Mouse (Mus musculus) midbrain, embryonic 16.5 days (tissue): Measurements from ENCODE around the gene Plxna2. TPM values are rescaled to one million over a fixed set of nuclear protein-coding genes. Genes with fewer than 3 reads are reported as not detected.

Experiments
- ATAC-seq: fragments of 200-750 bp; cut with Nextera tagmentation; 2 replicates; pipeline ENCODE4 v1.8.0; 2017; ENCODE audit warnings: moderate TSS enrichment
- H3K27ac ChIP-seq: fragments of 300-500 bp; sonication (generic); 2 replicates; pipeline ENCODE4 v1.5.1; 2014; ENCODE audit warnings: mild to moderate bottlenecking, low read length, mixed read lengths
- H3K27me3 ChIP-seq: fragments of 300-500 bp; sonication (generic); 2 replicates; pipeline ENCODE4 v1.6.1; 2014; ENCODE audit warnings: low read depth, low read length, mixed read lengths; ENCODE audit not compliant: control insufficient read depth, insufficient read depth
- H3K36me3 ChIP-seq: fragments of 300-500 bp; sonication (generic); 2 replicates; pipeline ENCODE4 v1.6.1; 2014; ENCODE audit warnings: mild to moderate bottlenecking, low read length, moderate library complexity, mixed read lengths; ENCODE audit not compliant: control insufficient read depth, insufficient read depth
- H3K4me1 ChIP-seq: fragments of 300-500 bp; sonication (generic); 2 replicates; pipeline ENCODE4 v1.6.1; 2014; ENCODE audit warnings: mild to moderate bottlenecking, low read length, mixed read lengths; ENCODE audit not compliant: control insufficient read depth, insufficient read depth
- H3K4me2 ChIP-seq: fragments of 300-500 bp; sonication (generic); 2 replicates; pipeline ENCODE4 v1.6.1; 2014; ENCODE audit warnings: mild to moderate bottlenecking, low read length, mixed read lengths
- H3K4me3 ChIP-seq: fragments of 300-500 bp; sonication (generic); 2 replicates; pipeline ENCODE4 v1.5.1; 2014; ENCODE audit warnings: low read depth, mild to moderate bottlenecking, low read length, moderate library complexity, mixed read lengths
- H3K9ac ChIP-seq: fragments of 300-500 bp; sonication (generic); 2 replicates; pipeline ENCODE4 v1.6.1; 2014; ENCODE audit warnings: low read depth, low read length, mixed read lengths
- H3K9me3 ChIP-seq: fragments of 300-500 bp; sonication (generic); replicated peaks from 2 replicates; pipeline ENCODE4 v1.6.1; 2014; ENCODE audit warnings: mild to moderate bottlenecking, low read length, mixed read lengths; ENCODE audit not compliant: control insufficient read depth, poor library complexity, severe bottlenecking
- WGBS: fragments of 180-500 bp; shearing (Covaris S2); extraction: QIAGEN DNeasy Blood & Tissue Kit; methylation state at CpG from one replicate; pipeline ENCODE4 v1.1.7; 2014; 5-methylcytosine and 5-hydroxymethylcytosine counted together
- polyA plus RNA-seq: library from polyadenylated mRNA; unstranded; fragments of >200 nt; fragmentation: Nextera tagmentation; extraction: Ambion mirVana; gene quantifications from 2 replicates; pipeline ENCODE4 v1.2.1, GENCODE M21; 2015

The Plxna2 gene
- polyA plus RNA-seq, 1 experiment from 2014 or later: 18.1 TPM

DNA sequence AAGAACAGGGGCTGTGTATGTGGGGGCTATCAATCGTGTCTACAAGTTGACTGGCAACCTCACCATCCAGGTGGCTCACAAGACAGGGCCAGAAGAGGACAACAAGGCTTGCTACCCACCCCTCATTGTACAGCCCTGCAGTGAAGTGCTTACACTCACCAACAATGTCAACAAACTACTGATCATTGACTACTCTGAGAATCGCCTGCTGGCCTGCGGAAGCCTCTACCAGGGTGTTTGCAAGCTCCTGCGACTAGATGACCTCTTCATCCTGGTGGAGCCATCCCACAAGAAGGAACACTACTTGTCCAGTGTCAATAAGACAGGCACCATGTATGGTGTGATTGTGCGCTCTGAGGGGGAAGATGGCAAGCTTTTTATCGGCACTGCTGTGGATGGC is 25.9 kb downstream of the Plxna2 start:
- Histone ChIP-seq H3K9ac (no peak overlapping the region), H3K4me2 (no peak overlapping the region), H3K27ac (no peak overlapping the region), H3K27me3 (no peaks in the 10 kb centered on the region), H3K9me3 (no peaks in the 10 kb centered on the region), H3K4me3 (no peak overlapping the region), H3K4me1 (peaks cover 8% of the 10 kb centered on the region), H3K36me3 (peaks cover 8% of the 10 kb centered on the region)
- WGBS: 93% methylated on average over 6 of the region's 6 CpGs
- ATAC-seq: no peak

DNA sequence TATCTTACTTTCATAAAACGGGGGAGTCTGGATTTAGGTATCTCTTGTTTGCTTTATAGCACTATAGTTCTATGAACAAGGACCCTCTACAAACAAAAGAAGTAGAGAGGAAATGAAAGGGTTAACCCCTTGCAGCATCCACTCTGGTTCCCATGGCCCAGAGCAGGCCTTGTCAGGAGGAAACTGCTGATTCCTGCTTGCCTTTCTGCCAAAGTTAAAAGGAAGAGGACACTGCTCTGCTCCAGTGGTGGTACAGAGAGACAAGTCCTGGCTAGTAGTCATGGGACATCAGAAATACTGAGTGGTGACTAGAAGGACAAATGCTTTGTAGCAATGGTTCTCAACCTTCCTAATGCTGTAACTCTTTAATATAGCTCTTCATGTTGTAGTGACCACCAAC is 27.9 kb downstream of the Plxna2 start:
- Histone ChIP-seq H3K4me1 (peaks cover 8% of the 10 kb centered on the region), H3K9ac (no peak overlapping the region), H3K27ac (no peak overlapping the region), H3K4me2 (no peak overlapping the region), H3K9me3 (no peaks in the 10 kb centered on the region), H3K4me3 (no peak overlapping the region), H3K36me3 (peaks cover 12% of the 10 kb centered on the region), H3K27me3 (no peaks in the 10 kb centered on the region)
- no peak for ATAC-seq
- 92% methylated on average over 1 of the region's 1 CpGs for WGBS

DNA sequence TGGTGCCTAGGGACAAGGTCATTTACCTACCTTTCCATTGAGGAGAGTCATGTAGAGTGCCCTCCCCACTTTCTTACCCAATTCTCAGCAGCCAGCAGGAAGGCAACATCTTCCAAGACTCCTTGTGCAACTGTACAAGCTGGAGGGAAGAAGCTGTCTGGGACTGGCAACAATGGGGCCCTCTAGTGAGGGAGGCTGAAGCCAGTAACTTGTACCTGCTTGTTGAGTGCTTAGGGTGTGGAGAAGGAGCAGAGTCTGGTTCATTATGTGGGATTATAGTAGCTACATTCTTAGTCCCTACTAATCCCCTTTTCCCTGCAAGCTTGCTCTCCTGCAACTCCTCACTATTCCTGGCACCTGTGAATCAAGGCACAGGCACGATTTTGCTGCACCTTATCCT is 32.1 kb downstream of the Plxna2 start:
- H3K4me2 ChIP-seq: no peak overlapping the region
- no peak overlapping the region for H3K27ac ChIP-seq
- no peak overlapping the region for H3K4me3 ChIP-seq
- no peaks in the 10 kb centered on the region for H3K9me3 ChIP-seq
- peaks cover 4% of the 10 kb centered on the region; the same call in 1 of the 2 replicates for H3K4me1 ChIP-seq
- H3K9ac ChIP-seq: no peak overlapping the region
- H3K36me3 ChIP-seq: peaks cover 9% of the 10 kb centered on the region
- no peak for ATAC-seq
- 56% methylated on average over 1 of the region's 1 CpGs for WGBS
- no peaks in the 10 kb centered on the region for H3K27me3 ChIP-seq

DNA sequence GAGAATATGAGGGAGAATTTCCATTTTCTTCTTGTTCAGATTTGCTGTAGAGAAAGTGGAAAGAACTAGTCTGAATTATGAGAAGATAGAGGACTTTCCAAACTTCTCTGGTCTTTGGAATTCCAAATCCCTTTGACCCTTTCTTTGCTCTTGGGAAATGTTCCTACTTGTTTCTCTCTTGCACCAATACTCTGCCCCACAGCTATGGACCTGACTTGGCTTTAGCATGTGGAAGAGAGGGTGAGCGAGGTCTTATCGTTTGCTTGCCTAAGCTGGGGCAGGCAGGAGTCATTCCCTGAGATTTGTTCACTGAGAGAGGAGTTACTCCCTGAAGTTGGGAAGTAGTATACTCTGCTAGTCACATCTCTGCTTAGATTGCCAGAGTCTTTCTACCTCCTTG is 32.5 kb downstream of the Plxna2 start:
- ATAC-seq: no peak
- H3K4me1 ChIP-seq: peaks cover 4% of the 10 kb centered on the region; the same call in 1 of the 2 replicates
- H3K4me3 ChIP-seq: no peak overlapping the region
- no peaks in the 10 kb centered on the region for H3K9me3 ChIP-seq
- H3K4me2 ChIP-seq: no peak overlapping the region
- no peaks in the 10 kb centered on the region for H3K27me3 ChIP-seq
- no peak overlapping the region for H3K9ac ChIP-seq
- H3K36me3 ChIP-seq: peaks cover 9% of the 10 kb centered on the region; the same call in 1 of the 2 replicates
- H3K27ac ChIP-seq: no peak overlapping the region
- 98% methylated on average over 2 of the region's 2 CpGs for WGBS

DNA sequence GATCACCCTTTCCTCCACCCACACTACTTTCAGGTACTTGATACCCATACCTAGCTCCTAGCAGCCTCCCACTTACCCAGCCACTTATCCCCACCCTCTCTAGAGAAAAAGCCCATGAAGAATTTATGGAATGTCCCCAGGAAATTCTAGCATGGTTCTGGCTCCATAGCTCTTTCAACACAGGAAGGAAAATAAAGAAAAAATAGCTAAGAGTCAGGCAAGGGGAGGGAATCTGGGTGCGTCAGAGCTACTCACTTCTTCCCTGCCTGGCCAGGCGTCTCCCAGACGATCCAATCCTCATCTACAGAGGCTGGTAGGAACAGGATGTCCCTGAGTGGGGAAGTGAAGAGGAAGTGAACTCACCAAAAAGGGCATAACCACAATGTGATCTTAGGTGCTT is 34.0 kb downstream of the Plxna2 start:
- H3K36me3 ChIP-seq: peaks cover 12% of the 10 kb centered on the region; the same call in 1 of the 2 replicates
- H3K4me1 ChIP-seq: peaks cover 4% of the 10 kb centered on the region; the same call in 1 of the 2 replicates
- ATAC-seq: no peak
- no peak overlapping the region for H3K27ac ChIP-seq
- H3K9ac ChIP-seq: no peak overlapping the region
- H3K9me3 ChIP-seq: no peaks in the 10 kb centered on the region
- H3K4me2 ChIP-seq: no peak overlapping the region
- 84% methylated on average over 3 of the region's 3 CpGs for WGBS
- no peak overlapping the region for H3K4me3 ChIP-seq
- H3K27me3 ChIP-seq: no peaks in the 10 kb centered on the region

DNA sequence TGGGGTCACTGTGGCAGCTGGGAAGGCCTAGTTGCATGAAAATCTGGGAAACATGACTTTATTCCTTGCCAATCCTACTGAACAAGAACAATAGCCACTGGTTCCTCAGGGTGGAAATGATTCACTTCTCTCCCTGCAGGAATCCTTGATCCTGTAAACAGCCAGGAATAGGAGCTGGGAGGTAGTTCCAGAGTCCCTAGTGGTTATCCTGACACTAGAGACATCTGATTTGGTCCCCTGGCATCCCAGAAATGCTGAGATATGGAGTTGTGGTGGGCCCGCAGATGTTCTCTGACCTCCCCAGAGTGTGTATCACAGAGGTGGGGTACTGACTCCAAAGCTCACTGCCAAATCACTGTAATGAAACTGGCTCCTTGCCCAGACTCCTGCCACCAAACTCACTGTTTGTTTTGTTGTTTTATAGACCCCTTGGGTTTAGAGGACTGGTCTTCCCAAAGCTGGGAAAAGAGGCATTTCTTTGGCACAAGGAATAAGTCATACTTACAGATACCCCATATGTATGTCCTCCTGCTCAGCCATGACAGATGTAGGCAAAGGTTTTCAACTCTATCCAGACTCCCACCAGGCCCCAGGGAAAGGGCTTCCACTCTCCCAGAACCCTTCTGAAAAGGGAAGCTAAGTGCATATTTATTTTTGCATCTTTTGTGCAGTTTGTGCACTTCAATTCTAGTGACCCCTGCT is 40.6 kb downstream of the Plxna2 start:
- H3K4me2 ChIP-seq: no peak overlapping the region
- no peaks in the 10 kb centered on the region for H3K27me3 ChIP-seq
- H3K9me3 ChIP-seq: no peaks in the 10 kb centered on the region
- H3K4me3 ChIP-seq: no peak overlapping the region
- H3K36me3 ChIP-seq: peaks cover 4% of the 10 kb centered on the region; the same call in 1 of the 2 replicates
- no peak for ATAC-seq
- no peaks in the 10 kb centered on the region; the same call in 1 of the 2 replicates for H3K4me1 ChIP-seq
- WGBS: 41% methylated on average over 1 of the region's 1 CpGs
- H3K9ac ChIP-seq: no peak overlapping the region
- H3K27ac ChIP-seq: 0 out of 2 replicates have a peak overlapping the region, but pooled peaks have one; percentile 11

DNA sequence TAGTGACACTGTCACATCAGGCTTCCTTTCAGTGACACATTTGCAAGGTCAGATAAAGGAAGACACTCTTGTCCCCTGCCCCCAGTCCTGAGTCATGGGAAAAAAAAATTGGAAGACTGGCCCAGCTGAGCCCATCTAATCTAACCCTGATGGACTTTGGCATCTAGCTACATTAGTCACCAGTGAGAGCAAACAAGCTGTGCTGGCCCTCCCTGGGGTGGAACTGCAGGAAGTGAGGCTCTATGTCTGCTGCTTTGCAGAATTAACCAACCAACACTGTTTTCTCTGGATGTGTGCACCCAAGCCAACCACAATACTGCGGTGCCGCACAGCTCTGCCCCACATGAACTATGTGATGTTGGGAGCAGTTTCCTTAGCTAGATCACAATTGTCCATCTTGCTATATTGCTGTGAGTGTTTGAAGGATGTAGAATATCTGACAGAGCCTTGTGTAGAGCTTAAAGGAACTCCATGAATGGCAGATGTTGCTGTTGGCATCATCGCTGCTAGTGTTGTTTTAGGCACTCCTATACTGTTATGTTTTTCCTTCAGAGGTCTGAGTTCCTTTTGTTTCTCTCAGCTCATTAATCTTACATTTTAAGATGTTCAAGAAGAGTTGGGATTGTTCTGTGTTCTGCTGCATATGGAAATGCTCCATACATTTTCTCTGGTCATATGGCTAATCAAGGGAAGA is 42.6 kb downstream of the Plxna2 start:
- no peak overlapping the region for H3K9ac ChIP-seq
- H3K36me3 ChIP-seq: peaks cover 4% of the 10 kb centered on the region; the same call in 1 of the 2 replicates
- H3K27me3 ChIP-seq: no peaks in the 10 kb centered on the region
- no peaks in the 10 kb centered on the region for H3K9me3 ChIP-seq
- H3K4me3 ChIP-seq: no peak overlapping the region
- no peaks in the 10 kb centered on the region; the same call in 1 of the 2 replicates for H3K4me1 ChIP-seq
- H3K4me2 ChIP-seq: no peak overlapping the region
- ATAC-seq: no peak
- no peak overlapping the region for H3K27ac ChIP-seq
- 93% methylated on average over 3 of the region's 3 CpGs for WGBS

DNA sequence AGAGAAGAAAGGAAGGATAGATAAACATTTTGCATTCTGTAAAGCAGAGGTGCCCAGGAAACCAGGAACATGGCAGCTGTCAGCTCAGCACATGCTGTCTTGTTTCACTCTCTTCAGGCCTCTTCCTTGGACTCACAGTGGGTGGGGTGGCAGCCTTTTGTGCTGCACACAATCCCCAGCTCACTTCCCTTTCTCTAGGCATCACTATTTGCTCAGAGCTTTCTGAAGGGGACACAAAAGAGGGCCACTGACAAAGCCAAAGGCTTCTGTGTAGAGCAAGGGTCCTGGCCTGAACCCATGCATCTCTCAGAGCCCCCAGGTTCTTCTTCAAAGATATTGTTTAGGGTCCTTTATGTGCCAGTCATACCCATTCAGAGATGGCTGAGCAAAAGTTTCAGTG is 45.0 kb downstream of the Plxna2 start:
- Histone ChIP-seq H3K9me3 (no peaks in the 10 kb centered on the region), H3K27me3 (no peaks in the 10 kb centered on the region), H3K4me3 (no peak overlapping the region), H3K4me1 (no peaks in the 10 kb centered on the region; the same call in 1 of the 2 replicates), H3K4me2 (no peak overlapping the region), H3K27ac (no peak overlapping the region), H3K9ac (no peak overlapping the region), H3K36me3 (no peaks in the 10 kb centered on the region)
- 0 out of 2 replicates have a peak, but pooled peaks have one; percentile 39 for ATAC-seq

DNA sequence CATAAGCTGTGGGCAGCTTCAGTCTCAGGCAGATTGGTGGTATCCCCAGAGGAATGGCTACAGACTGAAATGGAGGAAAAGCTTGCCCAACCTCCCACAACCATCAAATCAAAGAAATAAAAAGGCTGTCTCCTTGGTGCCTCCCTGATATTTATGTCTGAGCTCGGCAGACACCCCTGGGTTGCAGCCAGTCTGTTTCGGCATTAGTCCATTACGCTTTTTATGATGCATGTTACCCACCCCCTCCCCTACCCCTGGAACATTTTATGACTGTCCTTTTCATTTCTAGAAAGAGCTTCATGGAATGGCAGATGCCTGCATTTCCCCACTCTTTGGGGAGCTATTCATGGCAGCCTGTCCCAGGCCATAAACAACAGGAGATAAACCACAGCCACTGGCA is 47.7 kb downstream of the Plxna2 start:
- no peaks in the 10 kb centered on the region; the same call in 1 of the 2 replicates for H3K4me1 ChIP-seq
- H3K27me3 ChIP-seq: no peaks in the 10 kb centered on the region
- no peaks in the 10 kb centered on the region for H3K36me3 ChIP-seq
- H3K4me2 ChIP-seq: no peak overlapping the region
- 85% methylated on average over 3 of the region's 3 CpGs for WGBS
- no peak for ATAC-seq
- H3K4me3 ChIP-seq: no peak overlapping the region
- no peaks in the 10 kb centered on the region for H3K9me3 ChIP-seq
- no peak overlapping the region for H3K27ac ChIP-seq
- no peak overlapping the region for H3K9ac ChIP-seq
